Mouse (Mus musculus): ENCODE data around the gene Sgip1.

Sgip1 gene

DNA sequence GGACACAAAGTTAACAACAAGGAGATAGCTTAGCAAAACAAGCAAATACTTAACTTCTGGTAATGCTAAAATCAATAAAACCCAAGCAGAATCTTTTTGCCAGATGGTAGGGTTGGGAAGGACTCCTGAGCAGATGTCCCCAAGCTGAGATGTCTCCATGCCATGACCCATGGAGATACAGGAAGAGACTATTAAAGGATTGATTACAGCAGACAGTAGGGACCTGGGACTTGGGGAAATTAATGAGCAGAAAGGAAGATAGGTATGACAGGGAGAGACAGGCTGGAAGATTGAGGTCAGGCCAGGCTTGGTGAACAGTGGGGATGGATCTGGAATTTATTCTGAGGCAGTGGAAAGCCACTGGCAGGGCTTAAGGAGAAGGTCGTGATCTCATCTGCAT is 33.5 kb downstream of the Sgip1 start:
- no peak for DNase-seq (ENCODE audit: extremely low spot score, low spot score)

DNA sequence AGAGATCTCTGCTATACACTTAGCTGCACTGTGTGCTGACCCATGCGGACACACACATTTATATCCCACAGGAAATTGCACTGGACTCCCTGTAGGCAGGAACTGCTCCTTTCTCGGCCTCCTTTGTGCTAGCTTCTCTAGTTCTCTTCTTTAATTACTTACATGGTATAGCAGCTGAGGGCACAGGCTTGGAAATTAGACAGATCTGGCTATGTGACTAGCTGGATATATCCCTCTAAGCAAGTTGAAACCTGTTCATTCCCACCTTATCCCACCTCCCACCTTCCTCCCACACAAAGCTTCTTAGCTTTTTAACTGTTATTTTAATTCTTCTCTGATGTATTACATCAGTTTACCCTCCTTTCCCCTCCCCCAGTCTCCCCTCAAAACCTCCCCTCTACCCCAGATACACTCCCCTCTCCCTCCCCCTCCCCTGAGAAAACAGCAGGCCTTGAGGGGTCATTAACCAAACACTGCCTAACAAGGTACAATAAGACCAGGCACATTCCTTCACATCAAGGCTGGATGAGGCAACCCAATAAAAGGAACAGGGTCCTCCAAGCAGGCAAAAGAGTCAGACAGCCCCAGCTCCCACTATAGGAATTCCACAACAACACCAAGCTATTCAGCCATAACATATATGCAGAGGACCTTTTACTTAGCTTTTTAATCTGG is 34.6 kb downstream of the Sgip1 start:
- no peak for DNase-seq (ENCODE audit: extremely low spot score, low spot score)

- no peak for DNase-seq (ENCODE audit: extremely low spot score, low spot score)
These were observed 38.8 kb downstream of the Sgip1 start for GRCm38 (mm10) chr4:102779902-102780301.

DNA sequence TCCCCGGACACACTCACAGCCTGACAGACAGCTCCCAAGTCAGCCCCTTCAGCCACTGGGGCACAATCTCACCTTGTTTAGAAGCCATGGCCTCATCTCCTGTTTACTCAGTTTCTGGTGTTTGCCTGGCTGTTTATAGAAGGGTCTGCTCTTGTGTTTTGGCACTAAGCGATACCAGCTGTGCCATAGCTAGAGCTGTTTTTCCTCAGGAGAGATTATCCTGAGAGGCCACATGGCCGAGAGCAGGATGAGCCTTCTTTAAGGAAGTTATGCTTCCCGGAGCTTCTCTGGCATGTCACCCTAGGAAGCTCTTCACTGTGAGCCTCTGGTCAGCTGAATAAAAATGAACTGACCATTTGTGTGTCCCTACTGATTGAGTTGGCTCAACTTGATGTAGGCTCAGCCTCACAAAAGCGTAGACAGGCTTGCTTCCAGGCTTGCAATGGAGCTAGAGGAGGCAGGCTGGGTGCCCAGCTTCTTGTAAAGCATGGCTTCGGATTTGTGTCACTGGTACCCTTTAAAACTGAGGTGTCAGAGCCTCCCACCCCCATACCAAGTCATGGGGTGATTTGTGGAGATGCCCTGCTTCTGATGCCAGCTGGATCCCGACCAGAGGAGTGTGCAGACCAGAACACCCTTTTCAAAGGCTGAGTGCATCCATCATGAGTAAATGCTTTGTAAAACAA is 42.1 kb downstream of the Sgip1 start:
- DNase-seq (ENCODE audit: extremely low spot score, low spot score) = no peak

DNA sequence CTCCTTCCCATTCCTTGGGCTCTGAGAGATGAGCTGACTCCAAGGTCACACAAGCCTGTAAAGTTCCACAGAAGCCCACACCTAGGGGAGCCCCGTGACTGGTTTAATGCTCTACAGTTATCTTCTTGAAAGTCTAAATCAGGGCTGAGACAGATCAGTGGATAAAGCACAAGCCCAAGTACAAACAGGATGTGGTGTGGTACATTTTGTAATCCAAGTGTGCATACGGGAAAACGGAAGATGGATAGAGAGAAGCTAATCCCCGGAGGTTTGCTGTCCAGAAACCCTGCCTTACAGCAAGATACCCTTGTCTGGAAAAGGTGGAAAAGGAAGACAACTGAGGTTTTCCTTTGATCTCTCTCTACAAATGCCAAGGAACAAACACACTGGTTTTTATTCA is 44.1 kb downstream of the Sgip1 start:
- DNase-seq (ENCODE audit: extremely low spot score, low spot score) = no peak

DNA sequence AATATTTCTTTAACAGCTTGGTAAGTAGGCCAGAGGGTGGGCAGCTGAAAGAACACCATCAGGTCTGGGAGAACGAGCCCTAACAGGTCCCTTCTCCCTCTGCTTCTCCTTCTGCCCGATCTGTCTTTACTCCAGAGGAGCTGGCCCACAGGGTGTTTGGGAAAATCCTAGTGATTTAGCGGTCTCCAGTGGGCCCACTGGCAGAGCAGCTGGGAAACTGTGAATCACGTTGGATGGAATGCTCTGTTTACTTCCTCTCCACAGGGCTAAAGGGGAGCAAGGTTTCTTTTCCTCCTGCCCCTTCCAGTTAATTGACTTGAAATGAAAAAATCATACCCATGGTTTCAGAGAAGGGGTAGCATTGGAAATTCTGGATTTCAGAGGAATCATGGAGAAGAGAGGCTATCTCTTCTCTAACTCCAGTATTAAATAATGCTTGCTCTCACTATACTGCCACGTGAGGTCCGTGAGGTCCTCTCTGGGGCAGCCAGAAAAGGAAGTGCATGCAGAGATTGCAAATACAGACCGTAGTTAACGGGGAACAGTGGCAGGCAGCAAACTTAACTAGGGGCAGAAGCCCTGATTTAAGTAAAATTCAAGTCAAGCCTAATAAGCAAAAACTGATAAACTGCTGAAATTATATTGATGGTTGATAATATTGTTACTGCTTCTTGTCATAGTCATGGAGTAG is 51.1 kb downstream of the Sgip1 start:
- no peak for DNase-seq (ENCODE audit: extremely low spot score, low spot score)

GRCm38 (mm10) chr4:102801471-102801870 is 60.4 kb downstream of the Sgip1 start:
- no peak for DNase-seq (ENCODE audit: extremely low spot score, low spot score)

DNA sequence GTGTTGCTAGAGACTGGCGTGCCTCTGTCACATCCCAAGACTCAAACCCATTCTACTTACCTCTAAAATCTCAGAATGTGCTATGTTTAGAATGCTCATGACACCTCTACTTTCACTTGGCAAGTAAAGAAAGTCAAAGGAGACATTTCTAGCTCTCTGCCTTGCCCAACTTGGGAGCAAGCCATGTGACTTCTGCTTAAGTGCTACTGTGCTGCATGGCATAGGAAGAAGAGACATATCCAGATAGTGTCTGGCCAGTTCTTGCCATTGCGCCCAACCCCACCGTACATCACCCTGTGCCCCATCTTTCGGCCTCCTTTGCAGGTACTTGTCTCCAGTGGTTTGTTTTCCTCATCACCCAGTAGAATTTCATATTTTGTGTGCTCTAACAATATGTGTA is 60.8 kb downstream of the Sgip1 start:
- DNase-seq (ENCODE audit: extremely low spot score, low spot score) = no peak

- DNase-seq (ENCODE audit: extremely low spot score, low spot score) = no peak
These were observed 63.5 kb downstream of the Sgip1 start for GRCm38 (mm10) chr4:102804611-102805010.

DNA sequence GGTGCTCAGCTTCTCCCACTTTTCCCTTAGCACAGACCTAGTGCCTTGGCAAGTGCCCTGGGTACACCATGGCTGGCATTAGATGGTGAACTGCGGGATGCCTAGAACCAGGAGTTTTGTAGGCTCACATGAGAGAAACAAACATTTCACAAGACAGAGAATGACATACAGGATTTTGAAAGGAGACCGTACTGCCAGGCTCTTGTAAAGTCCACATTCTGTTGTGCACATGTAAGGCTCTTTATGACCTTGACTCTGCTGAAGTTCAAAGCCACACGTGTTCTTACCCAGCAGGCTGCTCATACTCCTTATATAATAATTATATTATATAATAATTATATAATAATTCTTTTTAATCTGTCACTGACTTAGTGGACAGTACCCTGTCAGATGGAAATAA is 65.9 kb downstream of the Sgip1 start:
- no peak for DNase-seq (ENCODE audit: extremely low spot score, low spot score)

- no peak for DNase-seq (ENCODE audit: extremely low spot score, low spot score)
These were observed 67.2 kb downstream of the Sgip1 start for GRCm38 (mm10) chr4:102808258-102808657.

GRCm38 (mm10) chr4:102809296-102809695 is 68.2 kb downstream of the Sgip1 start:
- no peak for DNase-seq (ENCODE audit: extremely low spot score, low spot score)

- no peak for DNase-seq (ENCODE audit: extremely low spot score, low spot score)
These were observed 69.2 kb downstream of the Sgip1 start for GRCm38 (mm10) chr4:102810277-102810676.

- no peak for DNase-seq (ENCODE audit: extremely low spot score, low spot score)
These were observed 70.1 kb downstream of the Sgip1 start for GRCm38 (mm10) chr4:102811007-102811805.

DNA sequence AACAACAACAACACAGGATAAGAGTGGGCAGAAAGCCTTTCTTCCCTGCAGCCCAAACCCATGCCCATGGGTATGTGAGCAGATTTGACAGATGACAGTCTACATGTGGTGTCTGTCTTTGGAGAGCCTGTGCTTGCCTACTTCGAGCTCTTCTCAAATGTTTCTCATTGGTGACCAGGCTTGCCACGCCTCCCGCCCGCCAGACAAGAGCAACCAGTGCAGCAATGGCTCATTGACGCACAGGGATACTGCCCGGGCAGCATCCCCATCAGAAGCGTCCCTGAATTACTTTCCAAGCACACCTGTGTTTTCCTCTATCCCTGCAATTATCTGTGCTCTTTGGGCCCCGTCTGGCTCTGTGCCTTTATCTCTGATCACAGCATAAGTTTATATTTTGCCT is 72.2 kb downstream of the Sgip1 start:
- DNase-seq (ENCODE audit: extremely low spot score, low spot score) = no peak

DNA sequence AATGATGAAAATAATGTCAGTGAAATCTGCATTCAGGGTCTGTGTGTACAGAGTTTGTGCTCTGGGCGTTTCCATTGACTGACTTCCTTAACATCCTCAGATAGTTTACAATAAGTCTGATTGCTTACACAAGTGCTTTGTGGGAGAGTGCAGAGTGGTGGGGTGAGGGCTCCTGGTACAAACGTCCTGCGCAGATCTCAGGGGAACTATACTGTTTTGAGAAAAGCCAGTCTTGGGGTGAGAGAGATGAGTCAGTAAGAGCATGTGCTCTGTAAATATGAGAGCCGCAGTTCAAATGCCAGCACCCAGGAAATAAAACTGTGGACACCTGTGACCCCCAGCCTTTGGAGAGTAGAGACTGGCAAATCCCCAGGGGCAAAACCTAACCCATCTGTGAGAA is 80.7 kb downstream of the Sgip1 start:
- DNase-seq (ENCODE audit: extremely low spot score, low spot score) = no peak

GRCm38 (mm10) chr4:102824494-102824893 is 83.4 kb downstream of the Sgip1 start:
- DNase-seq (ENCODE audit: extremely low spot score, low spot score) = no peak

DNA sequence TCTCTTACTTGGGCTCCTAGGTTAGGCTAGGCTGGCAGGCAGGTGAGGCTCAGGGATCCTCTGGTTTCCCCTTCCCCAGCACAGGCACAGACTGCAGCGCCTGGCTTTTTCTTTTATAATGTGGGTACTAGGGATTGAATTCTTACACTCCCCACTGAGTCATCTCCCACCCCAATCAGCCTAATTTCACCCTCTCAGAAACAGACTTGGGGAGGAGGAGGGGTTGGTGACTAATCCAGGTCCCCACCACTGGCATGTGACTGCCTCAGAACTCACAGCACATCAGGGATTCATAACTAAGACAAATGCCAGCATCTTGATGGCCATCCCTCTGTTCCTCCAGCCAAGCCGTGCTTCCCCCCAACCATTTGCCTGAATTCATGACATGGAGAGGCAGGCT is 85.1 kb downstream of the Sgip1 start:
- DNase-seq (ENCODE audit: extremely low spot score, low spot score) = no peak

DNA sequence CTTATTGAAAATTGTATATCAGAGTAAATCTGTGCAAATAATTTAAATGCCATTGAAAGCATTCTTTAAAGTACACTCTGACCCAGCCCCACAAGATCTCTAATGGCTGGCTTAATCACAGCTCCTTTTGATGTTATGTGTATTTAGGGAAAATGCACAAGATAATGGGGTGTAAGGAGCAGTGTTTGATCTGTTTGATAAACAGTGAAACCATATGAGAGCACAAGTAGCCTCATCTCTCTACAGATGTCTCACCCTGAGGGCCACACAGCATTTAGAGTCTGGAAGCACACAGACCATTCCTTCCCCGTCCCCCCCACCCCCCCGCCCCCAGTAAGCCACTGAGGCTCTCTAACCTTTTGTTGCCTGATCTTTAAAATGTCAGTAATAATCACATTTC is 87.4 kb downstream of the Sgip1 start:
- DNase-seq (ENCODE audit: extremely low spot score, low spot score) = no peak

- DNase-seq (ENCODE audit: extremely low spot score, low spot score) = no peak
These were observed 92.1 kb downstream of the Sgip1 start for GRCm38 (mm10) chr4:102833191-102833590.

GRCm38 (mm10) chr4:102833726-102834125 is 92.6 kb downstream of the Sgip1 start:
- no peak for DNase-seq (ENCODE audit: extremely low spot score, low spot score)

DNA sequence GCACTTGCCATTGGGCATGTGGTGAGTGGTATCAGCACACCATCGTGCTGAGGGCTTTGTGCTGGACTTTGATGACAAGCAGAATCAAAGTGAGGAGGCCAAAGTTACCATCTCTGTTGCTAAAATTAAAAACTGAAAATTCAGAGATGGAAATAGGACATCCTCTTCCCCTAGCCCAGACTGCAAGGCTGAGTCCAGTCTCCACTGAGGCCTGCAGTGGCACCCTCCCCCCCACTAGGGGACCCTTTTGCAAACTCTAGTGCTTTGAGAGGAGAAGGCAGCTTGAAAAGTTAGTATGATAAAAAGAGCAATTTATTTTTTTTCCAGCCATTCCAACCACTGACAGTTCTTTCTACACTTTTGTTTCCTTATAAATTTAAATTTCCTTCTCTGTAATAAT is 93.6 kb downstream of the Sgip1 start:
- DNase-seq (ENCODE audit: extremely low spot score, low spot score) = no peak
